Mouse (Mus musculus) layer of hippocampus, adult 8-10 months (tissue): ENCODE data around the gene Fnbp1. TPM values are rescaled to one million over a fixed set of nuclear protein-coding genes. Genes with fewer than 3 reads are reported as not detected.
A peak's percentile ranks its signal among the peaks of the same experiment; 100 is the strongest.
"Not testable (repeated sequence)": the region's sequence is repeated elsewhere in the genome, so short reads cannot be mapped to it uniquely, and the experiment has no call there.

Experiments used
- DNase-seq, 2 experiments: peaks; one replicate each; pipeline ENCODE4 v3.0.0; 2022; ENCODE audit warnings: low spot score in 2 of 2
- total RNA-seq, 4 experiments: library from RNA; stranded (reverse); gene quantifications; 2 replicates each; pipeline ENCODE4 v1.2.4; 2022

Fnbp1 gene
- total RNA-seq: 100 to 1,000 TPM; 119 to 152 (median 139) TPM

DNA sequence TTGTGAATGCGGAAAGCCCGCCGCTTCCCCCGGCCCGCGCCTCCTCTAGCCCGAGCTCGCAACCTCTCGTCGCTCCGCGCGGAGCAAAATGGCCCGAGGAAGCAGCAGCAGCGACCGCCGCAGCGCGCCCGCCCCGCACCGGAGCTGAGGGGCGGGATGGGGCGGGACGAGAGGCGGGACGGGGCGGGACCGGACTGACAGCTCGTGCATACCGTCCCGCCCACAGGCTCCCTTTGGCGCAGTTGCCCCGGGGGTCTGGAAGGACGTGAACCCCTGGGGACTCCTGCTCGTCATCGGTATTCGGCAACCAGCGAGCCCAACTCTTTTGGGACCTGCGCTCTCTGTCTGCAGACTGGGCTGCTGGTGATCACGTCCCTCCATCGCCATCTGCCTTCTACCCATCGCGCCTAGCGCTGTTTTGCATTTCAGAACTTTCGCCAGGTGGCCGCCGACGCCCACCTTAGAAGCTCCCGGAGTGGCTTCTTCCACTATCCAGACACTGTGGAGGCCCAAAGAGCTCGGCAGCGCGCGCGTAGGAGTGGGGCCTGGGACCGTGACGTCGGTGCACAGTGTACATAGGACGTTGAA lies at the start of gene Fnbp1:
Gene Fnbp1 (minus strand): TSS at position 142 of the 588 bp plus-strand sequence.
- peak; percentile 82 to 85 for DNase-seq

DNA sequence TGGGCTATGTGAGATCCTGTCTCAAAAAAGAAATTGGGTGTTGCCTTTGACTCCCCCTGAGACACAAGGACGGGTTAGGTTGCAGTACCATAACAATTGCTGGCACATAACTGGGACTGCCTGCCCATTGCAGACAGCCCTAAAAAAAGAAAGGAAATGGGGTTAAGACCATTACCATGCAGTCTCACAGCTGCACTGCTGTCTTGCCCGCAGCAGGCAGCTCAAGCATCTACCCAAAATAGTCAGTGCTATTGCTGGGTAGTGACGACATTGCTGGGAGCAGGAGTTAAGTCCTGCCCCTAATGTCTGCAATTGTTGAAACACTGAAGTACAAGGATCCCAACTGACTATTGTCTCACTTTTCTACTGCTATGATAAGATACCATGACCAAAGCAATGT lies 47.8 kb upstream of the Fnbp1 start:
- DNase-seq: no peak

DNA sequence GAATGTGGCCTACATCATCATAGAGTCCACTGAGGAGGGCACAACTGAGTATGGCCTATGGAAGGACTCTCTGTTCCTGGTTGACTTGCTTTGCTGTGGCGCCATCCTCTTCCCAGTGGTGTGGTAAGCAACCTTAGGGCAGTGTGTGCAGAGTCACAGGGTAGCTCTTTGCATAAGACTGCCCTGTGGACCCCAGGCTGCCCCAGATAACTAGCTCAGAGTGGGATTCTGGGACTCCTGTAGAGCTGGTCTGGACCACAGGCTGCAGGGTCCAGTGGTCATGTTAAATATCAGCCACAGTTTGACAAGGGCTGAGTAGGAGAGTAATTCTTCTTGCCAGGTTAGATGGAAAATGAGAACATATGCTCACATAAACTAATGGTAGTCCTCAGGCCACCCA lies 46.9 kb upstream of the Fnbp1 start:
- DNase-seq: no peak

DNA sequence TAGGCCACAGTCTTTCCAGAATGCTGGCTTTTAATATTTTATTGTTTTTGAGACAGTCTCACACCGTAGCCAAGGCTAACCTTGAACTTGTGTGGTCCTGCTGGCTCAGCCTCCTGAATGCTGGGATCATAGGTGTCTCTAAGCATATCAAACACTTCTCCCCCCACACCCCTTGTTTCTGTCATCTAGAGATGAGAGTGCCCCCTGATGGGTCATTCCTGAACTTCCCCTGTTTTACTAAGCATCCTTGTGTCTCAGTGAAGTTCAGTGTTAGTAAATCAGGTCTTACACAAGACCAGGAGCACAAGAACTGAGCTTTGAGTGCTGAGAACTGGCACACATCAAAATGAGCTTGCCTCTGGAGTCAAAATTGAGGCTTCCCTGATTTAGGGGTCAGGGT lies 42.0 kb upstream of the Fnbp1 start:
- DNase-seq: no peak

DNA sequence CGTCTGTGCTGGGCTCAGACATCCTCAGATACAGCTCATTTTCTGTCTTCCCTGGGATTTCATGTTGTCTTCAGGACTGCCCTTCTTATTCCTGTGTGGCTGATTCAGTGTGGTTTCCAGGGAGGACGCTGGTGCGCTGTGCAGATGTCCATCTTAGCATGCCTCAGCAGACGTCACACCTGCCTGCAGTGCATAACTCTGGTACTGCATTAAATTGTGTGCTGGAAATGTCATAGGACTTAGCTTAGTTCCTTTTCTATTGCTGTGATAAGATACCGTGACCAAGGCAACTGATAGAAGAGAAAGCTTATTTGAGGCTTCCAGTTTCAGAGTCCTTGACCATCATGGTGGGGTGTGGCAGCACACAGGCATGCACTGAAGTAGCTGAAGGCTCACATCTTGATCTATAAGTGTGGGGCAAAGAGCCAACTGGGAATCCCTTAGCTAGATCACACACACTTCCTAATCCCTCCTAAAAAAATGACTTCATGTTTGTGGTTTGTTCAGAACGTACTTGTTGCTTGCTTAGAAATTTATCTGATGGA lies 41.0 kb upstream of the Fnbp1 start:
- no peak for DNase-seq

DNA sequence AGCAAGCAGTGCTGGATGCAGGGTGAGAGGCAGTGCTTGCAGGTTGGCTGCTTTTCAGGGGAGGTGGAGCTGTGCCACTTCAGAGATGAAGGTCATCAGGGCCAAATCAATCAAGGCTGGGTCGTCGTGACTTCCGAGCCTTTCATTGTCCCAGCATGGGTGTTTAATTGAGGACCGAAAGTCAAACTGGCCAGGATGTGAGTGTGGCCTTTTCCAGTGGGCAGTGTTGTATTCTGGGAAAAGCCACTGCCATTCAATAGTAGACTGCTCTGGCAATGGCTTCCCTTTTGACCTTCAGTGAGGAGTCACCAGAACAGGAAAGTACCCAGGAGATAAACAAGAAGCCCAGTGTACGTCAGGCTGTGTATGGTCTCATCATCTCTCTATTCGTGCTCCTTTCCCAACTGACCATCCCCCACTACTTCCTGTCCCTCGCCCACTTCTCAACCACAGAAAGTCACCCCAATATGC lies 38.3 kb upstream of the Fnbp1 start:
- no peak for DNase-seq

DNA sequence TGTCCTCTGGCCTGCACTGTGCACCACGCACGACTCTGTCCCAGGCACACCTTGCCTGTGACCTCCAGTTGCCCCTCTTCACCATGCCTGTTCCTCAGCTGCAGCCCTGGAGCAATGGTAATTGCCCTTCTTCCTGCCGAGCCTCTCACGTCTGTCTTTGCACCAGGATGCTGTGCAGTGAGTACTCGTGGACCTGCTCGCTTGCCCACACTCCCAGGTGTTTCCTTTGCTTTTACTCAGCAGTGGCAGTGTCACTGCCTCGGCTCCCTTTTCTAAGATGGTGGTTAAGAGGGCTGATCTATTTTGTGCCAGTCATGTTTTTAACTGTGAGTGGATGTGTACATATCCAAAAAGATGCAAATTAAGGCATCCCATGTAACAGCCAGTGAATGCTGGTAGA lies 37.7 kb upstream of the Fnbp1 start:
- no peak for DNase-seq

DNA sequence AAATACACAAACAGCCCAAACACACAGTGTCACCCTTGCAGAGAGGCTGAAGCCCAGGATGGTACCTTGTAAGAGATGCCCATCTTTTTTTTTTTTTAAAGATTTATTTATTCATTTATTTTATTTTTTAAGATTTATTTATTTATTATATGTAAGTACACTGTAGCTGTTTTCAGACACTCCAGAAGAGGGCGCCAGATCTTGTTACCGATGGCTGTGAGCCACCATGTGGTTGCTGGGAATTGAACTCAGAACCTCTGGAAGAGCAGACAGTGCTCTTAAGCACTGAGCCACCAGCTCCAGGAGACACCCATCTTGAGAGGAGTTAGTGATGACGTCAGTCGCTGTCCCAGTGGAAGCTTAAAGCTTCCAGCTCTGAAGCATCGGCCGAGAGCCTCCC lies 36.8 kb upstream of the Fnbp1 start:
- not testable (repeated sequence) for DNase-seq

DNA sequence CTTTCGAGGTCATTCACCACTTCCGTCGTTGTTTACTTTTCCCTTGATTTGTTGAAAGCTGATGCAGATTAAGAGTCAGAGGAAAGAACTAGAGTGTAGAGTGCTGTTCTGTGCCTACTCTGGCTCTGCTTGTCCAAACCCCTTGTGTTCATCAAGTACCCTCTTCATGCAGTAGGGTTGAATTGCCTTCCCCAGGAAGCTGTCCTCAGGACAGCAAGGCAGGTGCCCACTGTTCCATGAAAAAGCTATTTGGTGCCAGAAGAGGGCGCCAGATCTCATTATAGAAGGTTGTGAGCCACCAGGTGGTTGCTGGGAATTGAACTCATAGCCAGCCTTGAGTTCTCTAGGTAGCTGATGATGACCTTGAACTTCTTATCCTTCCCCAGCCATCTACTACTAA lies 31.5 kb upstream of the Fnbp1 start:
- no peak for DNase-seq

DNA sequence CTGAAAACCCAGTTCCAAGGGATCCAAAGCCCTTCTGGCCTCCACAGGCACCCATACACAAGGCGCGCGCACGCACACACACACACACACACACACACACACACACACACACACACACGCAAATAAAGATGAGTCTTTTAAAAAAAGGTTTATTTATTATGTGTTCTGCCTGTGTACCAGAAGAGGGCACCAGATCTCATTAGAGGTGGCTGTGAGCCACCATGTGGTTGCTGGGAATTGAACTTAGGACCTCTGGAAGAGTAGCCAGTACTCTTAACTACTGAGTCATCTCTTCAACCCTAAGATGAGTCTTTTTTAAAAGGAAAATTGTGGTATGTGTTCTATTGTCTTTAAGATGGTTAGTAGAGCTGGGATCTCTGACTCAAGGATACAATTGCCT lies 30.7 kb upstream of the Fnbp1 start:
- no peak for DNase-seq

DNA sequence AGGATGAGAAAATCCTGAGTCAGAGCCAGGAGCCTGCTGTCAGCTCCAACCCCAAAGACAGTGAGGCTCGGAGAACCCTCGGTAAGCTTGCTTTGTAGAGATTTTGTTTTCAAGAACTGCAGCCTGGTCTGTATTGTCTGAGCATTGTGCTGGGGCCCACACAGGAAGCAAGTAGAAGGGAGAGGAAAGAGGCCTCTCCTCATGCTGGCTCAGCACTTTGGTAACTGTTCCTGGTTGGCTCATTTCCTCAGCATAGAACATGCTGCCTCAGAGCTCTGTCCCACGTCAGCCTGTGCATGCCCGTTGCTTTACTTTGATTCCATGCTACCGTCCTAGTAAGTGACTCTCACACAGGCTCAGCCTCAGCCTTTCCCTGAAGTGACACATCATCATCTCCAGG lies 30.2 kb upstream of the Fnbp1 start:
- DNase-seq: no peak

DNA sequence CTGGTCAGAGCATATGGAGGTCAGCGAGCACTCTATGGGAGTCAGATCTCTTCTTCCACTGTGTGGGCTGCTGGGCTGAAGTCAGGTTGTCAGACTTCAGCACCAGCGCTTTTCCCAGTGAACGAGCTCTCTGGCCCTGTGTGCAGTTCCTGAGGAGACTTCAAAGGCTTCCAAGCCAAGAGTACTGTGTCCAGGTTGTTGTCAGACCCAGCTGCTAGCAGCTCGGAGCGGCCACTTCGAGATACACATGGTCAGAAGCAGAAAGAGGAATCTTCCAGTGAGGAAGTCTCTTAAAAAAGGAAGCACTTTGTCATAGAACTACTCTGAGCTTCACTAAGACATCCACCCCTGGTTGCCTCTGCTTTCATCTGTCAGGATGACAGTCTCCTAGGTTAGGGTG lies 28.4 kb upstream of the Fnbp1 start:
- no peak for DNase-seq

DNA sequence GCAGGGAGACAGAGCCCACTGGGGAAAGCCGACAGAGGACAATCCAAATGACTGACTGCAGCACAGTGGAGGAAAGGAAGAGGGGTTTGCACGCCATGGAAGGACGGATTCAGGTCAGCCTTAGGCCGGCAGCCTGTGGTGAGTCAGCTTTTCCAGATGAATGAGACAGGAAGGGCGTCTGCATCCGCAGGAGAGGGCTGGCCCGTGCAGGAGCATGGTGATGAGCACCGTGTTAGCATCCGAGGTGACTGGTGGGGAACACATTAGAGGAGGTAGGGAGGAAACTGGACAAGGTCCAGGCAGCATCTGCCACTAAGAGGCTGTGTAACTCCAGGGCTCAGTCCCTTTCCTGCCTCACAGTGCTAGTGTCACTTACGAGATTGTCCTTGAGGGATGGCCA lies 27.2 kb upstream of the Fnbp1 start:
- DNase-seq: no peak

DNA sequence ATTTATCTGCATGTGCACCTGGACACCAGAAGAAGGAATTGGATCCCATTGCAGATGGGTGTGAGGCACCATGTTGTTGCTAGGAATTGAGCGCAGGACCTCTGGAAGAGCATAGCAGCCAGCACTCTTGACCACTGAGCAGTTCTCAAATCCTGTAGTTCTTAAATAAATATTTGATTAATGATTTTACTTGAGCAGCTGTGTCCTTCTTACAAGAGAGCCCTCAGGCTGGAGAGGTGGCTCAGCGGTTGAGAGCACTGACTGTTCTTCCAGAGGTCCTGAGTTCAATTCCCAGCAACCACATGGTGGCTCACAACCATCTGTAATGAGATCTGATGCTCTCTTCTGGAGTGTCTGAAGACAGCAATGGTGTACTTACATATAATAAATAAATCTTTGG lies 25.8 kb upstream of the Fnbp1 start:
- not testable (repeated sequence) for DNase-seq

DNA sequence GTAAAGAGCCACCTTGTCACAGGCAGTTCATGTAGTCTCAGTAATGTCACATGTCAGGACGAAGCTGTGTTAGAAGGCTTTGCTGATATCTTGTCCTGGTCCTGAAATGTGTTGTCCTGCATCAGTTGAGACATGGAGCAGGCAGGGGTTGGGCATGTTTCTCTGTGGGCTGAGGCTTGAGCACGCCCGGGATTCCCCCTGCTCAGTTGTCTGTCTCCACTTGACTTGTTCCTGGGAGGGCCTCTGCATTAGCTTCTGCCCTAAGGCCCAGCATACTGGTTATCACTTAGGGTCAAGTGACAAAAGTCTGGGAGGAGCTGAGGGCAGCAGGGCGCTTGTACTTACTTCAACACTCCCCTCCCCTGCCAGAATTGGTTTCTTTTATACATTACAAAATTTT lies 23.7 kb upstream of the Fnbp1 start:
- no peak for DNase-seq

DNA sequence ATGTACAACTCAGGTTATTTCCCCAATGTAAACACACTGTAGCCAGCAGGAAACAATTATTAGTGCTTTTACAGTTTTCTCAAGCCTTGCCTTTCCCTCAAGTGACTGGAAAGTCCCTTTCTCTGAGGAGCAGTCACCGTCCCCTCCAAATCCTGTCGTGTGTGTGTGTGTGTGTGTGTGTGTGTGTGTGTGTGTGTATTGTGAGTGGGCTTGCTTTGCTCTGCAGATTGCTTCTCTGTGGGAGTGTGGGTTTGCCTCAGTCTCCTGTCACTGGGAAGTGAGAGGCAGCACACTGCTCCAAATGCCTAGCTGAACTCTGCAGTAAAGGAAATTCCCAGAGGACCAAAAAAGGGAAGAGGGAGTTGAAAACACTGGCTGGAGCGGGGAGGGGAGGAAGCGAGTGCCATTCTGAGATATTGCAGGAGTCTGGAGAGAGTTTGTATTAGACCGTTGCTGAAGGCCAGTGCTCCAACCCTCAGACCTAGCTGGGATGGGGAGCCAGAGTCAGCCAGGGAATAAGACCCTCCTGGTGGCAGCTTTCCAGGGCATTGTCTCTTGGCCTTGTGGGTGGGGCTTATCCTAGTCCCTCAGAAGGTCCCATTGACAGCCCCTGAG lies 23.1 kb upstream of the Fnbp1 start:
- peak in 1 of 2 experiments; percentile 17 for DNase-seq

DNA sequence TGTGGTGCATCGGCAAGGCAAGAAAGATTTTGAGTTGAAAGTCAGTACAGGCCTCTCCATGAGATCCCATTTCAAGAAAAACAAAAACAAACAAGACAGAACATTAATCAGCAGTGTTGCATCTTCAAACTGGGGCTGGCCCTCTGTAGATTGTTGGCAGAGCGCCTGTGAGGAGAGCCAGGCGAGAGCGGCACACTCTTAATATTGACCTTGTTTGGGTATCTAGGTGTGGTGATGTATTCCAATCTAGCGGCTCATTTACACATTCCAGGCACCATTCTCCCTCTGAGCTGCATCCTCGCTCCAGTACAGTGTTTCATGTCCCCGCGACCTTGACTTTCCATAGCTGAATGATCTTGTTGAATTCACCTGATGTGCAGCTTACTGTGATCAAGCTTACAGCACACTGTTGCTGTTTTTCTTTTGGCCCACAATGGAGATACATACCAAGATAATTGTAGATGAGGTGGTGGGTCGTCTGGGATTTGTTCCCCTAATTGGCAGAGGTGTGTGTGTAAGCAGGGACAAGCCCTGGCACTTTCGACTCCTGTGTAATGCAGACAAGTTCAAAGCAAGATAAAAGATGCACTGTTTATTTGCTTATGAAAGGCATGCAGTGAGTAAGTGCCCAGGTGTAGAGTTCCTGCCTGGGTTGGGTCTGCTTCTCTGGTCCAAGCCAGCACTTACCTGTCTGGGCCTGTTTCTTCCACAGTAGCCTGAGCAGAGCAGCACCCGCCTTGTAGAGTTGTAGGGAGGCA lies 21.7 kb upstream of the Fnbp1 start:
- no peak for DNase-seq

DNA sequence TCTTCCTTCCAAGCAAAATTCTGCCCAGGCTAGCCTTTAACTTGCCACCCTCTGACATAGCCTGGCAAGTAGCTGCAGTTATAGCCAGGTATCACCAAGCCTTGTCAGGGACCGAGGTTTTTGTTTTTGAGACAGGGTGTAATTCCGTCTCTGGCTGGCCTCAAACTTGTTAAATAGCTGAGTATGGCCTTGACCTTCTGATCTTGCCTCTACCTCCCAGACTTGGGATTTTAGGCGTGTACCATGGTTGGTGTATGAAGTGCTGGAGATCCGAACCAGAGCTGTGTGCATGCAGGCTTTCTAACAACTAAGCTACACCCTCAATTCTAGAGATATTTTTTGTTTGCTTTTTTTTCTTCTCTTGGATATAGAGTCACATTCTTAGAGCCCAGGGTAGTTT lies 19.8 kb upstream of the Fnbp1 start:
- no peak for DNase-seq

DNA sequence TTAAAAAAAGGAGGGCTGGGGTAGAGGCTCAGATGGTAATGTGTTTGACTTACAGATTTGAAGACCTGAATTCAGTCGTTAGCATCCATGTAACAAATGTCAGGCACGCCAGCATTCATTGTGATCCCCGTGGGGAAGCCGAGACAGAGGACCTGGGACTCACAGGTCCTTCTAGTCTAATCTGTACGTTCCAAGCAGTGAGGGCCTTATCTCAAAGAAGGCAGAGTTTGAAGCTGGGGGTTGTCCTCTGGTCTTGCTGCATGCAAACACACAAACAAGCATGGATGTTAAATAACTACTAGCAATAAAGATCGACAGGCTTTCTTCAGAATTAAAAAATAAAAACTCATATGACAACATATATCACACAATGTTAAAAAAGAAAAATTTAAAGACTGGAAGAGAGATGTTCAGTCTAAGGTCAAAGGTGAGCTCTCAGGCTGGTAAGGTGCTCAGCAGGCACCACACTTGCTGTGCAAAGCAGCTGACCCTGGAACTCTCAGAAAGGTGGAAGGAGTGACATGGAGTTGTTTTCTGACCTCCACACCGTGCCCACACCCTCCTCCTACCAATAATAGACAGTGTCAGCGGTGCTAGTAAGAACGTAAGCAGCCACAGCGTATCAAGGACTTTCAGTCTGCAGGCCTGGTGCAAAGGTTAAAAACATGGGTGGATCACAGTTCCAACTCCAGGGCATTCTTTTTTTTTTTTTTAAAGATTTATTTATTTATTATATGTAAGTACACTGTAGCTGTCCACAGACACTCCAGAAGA lies 18.5 kb upstream of the Fnbp1 start:
- DNase-seq: no peak

DNA sequence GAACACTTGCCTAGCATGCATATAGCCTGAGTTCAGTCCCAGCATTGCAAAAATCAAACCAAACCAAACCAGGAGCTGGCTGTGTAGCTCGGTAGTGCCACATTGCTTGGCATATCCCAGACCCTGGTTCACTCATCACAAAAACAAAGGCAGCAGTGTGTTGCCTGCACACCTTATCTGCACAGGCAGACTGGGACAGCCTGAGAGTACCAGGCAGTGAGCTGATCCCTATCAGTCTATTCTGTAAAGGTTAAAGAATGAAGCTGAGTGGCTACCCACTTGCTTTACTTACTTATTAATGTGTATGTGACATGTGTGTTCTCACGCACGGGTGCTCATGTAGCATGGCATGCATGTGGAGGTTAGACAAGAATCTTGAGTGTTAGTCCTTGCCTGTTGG lies 15.0 kb upstream of the Fnbp1 start:
- no peak for DNase-seq

DNA sequence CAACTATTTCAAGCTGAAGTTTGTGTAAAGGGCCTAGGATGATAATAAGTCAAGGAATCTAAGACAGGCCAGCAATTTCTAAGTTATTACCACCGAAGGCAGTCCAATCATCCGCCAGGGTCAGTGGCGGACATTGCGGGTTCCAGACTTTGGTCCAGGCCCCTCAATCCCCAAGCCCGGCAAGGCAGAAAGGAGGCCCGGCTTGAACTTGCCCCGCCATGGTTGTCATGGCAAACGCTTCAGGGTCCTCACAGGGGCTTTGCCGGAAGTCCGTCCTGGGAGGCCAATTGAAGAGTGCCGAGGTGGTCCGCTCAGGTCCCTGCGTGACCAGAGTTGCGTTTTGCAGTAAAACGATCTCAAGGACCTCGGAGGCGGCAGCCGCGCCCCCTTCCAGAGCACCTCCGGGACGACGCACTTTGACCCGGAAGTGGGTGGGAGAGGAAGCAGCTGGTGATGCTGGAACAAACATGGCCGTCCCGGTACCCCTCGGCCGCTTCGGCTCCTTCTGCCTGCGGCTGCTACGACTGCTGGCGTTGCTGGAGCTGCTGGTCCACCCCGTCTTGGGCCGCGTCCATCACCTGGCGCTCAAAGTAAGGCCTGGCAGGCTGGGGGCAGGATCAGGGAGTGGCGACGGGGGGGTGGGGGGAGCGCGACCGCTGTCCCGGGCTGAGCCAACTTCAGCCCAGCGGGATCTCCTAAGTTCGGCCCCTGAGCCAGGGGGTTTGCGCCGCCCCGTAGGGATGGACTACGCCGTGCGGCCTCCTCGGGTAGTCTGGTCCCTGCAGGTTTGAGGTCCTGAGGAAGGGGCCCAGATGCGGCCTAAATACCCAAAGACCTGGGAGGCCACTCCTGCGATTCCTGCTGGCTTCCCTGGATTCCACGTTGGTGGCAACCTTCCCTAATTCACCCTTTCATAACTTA lies 10.3 kb upstream of the Fnbp1 start, which contains the start of gene Gpr107:
Gene Gpr107 (plus strand): TSS at position 425 of the 921 bp plus-strand sequence.
- peak; percentile 76 to 79 for DNase-seq
